Mouse (Mus musculus) adrenal gland, postnatal 25 days (tissue): Measurements from ENCODE around the gene Tmem222. TPM values are rescaled to one million over a fixed set of nuclear protein-coding genes. Genes with fewer than 3 reads are reported as not detected.

Experiments
- DNase-seq: peaks from one replicate; pipeline ENCODE4 v3.0.0; 2021; ENCODE audit warnings: mixed read lengths
- long read RNA-seq: library from polyadenylated mRNA; stranded (forward); transcript quantifications from one replicate; pipeline ENCODE4 v2.0.0, GENCODE M21; 2021
- total RNA-seq: library from RNA; stranded (reverse); gene quantifications from 2 replicates; pipeline ENCODE4 v1.2.3, GENCODE M21; 2021

The Tmem222 gene
- total RNA-seq = 60.2 and 73.3 TPM in 2 replicates
- long read RNA-seq, transcript Tmem222-201 (6 exons, 1,484 nt) = major isoform, 50 of 57 reads
- long read RNA-seq, partial matches to known transcripts = 1 of 57 reads
- long read RNA-seq, other reads (novel, unspliced or antisense) = 3 of 57 reads

GRCm38 (mm10) chr4:133277104-133278026 lies at the start of gene Tmem222:
Gene Tmem222 (minus strand): TSS chr4:133277792.
- peak; percentile 94 for DNase-seq

DNA sequence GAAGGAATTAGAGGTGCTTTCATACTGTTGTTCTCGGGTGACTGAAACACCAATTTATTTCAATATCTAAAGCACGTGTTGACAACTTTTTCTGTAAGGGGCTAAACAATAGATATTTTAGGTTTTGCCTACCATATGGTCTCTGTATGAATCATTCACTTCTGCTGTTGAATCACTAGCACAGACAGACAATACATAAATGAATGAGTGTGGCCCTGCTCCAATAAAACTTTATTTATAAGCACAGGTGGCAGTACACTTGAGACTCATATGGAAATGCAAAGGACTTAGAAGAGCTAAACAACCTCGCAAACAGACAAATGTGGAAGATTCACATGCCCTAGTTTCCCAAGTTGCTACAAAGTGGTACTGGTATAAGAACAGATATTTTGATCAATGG lies 42.1 kb upstream of the Tmem222 start:
- no peak for DNase-seq

DNA sequence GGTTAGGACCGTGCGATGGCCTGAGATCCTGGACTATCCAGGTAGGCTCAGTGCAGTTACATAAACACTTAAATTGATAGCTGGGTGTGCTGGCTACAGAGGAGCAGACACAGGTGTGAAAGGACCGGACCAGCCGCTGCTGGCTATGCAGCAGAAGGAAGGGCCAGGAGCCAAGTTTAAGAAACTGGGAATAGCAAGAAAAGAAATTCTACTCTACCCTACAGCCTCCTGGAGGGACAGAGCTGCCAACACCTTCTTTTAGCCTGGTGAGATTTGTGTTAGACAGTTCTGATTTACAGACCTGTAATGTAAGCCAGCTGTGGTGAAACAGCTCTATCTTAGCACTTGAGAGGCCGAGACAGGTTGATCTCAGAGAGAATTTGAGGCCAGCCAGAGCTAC lies 38.4 kb upstream of the Tmem222 start:
- no peak for DNase-seq

- peak; percentile 53 for DNase-seq
These were observed 37.3 kb upstream of the Tmem222 start for GRCm38 (mm10) chr4:133314896-133315295.

DNA sequence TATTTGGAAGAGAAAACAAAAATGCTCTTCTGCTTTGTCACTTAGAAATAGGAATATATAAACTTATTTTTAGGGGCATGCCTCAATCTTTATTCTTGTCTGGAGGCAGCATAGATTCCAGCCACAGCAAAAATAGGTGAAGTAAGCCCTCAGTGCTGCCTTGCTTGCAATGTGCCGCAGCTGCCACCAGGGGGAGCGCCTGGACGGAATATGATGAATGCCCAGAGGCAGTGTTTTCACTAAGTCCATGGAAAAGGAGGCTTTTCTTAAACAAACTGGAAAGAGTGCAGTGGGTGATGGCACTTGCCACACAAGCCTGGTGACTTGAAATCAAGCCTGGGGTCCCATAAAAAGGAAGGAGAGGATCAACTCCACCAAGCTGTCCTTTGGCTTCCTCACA lies 32.4 kb upstream of the Tmem222 start:
- DNase-seq = peak; percentile 90

DNA sequence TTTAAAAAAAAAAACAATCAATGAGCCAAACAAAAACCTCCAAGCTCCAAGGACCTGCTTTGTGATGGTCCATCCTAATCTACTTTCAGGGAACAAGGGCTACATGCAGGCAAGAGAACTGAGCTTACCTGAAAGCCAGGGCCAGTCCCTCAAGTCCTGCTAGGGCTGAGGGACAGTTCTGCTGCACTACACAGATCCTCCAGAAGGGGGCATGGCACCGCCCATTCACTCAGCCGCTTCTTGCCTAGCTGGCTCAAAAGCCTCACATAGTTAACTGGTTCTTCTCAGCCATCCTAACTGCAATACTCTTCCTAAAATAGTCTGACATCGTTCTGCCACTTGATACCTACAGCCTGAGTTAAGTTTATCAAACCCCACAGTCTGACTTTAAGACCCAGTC lies 29.7 kb upstream of the Tmem222 start:
- peak; percentile 65 for DNase-seq

- DNase-seq = no peak
These were observed 28.2 kb upstream of the Tmem222 start for GRCm38 (mm10) chr4:133305825-133306224.

DNA sequence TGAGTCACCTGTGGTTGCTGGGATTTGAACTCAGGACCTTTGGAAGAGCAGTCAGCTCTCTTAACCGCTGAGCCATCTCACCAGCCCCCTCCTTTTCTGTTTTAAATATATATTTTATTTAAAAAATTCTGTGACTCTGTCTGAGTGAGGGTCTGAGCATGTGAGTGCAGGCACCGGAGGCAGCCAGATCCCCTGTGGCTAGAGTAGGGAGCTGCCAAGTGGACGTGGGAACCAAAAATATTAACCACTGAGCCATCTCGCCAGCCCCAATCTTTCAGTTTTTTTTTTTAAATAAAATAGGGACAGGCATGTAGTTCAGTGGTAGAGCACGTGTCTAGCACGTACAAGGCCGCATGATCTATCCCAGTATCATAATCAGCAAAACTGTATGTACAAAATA lies 27.2 kb upstream of the Tmem222 start:
- DNase-seq = no peak

DNA sequence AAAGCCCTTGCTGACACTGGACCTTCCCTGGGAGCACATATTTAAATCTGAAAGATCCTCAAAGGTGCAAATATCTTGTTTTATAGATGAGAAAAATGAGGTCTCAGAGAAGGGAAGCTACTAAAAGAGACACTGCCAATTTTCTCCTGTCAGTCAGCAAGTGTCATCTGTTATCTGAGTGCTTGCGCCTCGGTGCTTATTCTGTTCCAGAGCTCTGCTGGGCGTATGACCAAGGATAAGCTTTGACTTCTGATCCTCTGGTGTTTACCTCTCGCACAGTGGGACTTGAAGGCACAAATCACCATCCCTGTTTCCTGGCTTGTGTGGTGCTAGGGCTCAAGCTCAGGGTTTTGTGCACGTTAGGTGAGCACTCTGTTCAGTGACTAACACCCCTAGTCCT lies 25.1 kb upstream of the Tmem222 start:
- no peak for DNase-seq

GRCm38 (mm10) chr4:133301802-133302201 lies 24.2 kb upstream of the Tmem222 start:
- peak; percentile 73 for DNase-seq

DNA sequence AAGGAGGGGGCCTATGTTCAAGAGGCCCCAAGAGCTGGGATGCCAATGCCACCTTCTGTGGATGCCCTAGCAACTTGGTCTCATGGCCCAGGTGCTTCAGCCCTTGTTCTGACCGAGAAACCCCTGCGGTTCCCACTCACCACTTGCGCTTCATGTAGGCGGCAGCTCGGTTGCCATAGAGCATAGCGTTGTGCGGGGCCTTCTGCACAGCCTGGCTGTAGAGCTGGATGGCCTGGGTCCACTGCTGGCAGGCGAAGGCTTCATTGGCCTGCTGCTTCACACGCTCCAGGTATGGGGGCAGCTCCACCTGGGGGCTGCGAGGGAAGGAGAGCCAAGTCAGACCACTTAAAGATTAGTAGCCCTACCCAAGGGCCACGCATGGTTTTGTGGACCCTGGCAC lies 22.8 kb upstream of the Tmem222 start:
- DNase-seq = no peak

GRCm38 (mm10) chr4:133299701-133300100 lies 22.1 kb upstream of the Tmem222 start:
- no peak for DNase-seq

DNA sequence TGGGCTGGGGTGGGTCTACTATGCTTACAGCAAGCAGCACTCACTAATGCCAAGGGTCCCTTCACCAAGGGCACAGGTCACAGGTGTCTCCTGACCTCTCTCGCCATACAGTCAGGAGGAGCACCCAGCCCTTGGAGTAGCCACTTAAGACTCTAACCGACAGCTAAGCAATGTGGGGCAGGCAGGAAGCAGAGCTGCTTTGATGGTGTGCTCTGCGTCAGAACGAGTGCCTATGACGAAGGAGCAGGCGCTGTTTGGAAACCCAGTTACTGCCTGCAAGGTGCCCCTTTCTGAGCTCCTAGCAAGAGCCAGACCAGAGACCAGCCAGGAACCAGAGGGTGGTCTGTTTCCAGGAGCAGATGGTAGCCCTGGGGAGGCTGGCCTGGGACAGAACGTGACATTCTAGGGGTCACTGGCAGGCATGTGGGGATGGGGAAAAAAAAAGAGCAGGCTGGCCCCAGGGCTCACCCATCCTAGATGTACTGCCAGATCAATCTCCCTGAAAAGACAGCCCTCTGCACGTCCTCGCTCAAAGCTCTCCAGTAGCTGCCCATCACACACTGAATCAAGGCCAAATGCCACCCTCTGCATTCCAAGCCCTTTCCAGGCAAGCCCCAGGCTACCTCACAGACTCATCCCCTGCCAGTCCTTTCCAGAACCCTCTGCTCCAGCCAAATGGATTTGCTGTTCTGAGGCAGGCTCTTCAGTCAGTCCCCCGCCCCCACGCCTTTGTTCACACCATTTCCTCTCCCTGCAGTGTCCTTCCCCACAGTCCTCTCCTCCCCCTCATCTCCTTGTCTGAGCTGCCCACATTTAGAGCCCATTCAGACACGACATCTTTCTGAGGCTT lies 21.1 kb upstream of the Tmem222 start:
- peak; percentile 42 for DNase-seq

- peak; percentile 84 for DNase-seq
These were observed 20.2 kb upstream of the Tmem222 start for GRCm38 (mm10) chr4:133297801-133298238.

- DNase-seq = no peak
These were observed 19.8 kb upstream of the Tmem222 start for GRCm38 (mm10) chr4:133297360-133297759.

- no peak for DNase-seq
These were observed 16.5 kb upstream of the Tmem222 start for GRCm38 (mm10) chr4:133294084-133294483.

DNA sequence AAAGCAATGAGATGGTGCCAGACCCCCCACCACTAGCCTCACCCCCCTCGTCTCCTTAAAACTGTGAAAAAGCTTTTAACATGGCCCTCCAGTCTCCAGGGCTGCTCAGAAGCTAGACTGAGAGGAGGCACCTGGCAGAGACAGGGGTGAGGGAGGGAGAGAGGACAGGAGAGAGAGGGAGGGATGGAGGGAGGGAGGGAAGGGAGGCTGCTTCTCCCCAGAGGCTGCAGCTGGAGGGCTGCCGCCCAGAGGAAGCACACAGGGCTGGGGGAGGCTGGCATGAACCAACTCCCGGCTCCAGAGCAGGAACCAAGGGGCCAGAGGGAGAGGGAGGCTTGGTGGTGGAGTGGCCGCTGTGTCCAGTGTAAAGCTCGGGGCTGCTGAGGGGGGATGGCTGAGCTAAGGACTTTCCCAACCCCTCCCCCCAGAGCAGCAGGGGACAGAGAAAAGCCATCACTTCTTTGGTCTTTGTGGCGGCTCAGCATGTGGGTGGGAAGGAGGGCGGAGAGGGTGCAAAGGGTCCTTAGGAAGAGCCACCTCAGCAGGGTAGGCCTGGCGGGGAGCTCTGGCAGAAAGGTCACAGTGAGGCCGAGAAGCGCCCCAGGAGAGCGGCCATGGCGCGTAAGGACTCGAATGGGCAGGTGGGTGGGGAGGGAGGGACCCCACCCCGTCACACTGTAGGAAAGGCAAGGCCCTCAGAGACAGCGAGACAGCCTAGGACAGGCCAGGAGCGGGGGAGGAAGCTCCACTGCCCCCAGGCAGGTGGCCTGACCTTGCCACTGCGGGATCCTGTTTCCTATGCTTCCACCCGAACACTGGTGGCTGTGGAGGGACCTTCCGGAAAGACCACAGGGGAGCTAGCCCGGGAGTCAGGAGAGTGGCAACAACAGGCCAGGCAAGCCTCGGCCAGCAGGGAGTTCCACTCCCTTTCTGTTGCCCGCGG lies 15.6 kb upstream of the Tmem222 start:
- DNase-seq = no peak

DNA sequence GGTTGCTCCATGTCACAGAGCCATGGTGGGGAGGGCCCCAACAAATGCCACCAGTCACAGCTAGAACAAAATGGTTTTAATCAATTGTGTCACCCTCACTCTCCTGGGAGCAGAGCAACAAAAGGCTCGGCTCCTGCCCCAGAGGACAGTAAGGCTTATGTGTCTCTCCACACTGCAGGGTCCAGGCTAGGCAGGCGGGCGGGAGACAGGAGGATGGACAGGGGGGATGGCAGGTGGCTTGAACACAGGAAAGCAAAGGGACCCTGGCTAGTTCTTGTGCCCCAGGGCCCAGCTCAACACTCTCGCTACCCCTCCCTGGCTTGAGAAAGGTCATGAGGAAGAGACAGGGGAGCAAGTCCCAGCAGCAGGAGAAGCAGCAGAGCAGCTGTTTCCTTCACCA lies 14.8 kb upstream of the Tmem222 start:
- no peak for DNase-seq

GRCm38 (mm10) chr4:133291255-133291654 lies 13.7 kb upstream of the Tmem222 start:
- no peak for DNase-seq

DNA sequence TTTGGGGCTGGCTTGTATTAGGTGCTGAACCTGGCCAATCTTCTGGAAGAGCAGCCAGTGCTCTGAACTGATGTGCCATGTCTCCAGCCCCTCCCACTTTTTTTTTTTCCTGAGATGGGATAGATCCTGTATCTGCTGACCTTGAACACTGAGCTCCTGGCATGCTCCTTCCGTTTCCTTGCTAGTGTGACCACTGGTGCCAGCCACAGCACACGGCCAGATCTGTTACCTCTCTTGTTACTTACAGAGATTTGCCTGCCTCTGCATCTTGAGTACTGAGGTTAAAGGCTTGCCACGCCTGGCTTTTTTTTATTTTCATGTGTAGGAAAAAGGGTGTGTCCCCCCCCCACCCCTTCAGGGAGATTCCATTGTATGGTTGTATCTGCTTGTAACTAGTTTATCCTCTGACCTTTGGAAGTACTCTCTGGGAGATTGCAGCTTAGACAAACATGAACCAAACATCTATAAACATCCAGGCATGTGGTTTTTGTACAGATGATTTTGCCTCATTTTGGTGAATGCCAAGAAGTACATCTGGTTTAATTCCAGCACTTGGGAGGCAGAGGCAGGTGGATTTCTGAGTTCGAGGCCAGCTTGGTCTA lies 9.0 kb upstream of the Tmem222 start:
- DNase-seq = no peak

DNA sequence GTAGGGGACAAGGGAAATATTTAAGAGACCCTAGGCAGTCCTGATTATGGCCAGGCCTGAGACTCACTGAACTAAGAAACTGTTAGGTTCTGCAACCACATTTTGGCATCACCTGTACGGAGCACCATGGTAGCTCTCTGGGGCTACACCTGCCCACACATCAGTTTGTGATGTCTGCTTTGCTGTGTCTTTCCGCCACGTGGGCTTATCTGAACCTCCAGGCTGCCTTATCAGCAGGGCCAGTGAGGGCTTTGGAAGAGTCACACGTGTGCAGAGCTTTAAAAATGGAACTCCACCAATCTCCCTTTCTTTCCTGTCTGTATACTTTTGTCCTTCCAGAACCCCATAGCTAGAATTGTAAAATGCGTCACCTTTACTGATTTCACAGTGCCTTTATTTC lies 8.4 kb upstream of the Tmem222 start:
- no peak for DNase-seq
